Mouse (Mus musculus): ENCODE measurements around the gene Mea1.

DNA sequence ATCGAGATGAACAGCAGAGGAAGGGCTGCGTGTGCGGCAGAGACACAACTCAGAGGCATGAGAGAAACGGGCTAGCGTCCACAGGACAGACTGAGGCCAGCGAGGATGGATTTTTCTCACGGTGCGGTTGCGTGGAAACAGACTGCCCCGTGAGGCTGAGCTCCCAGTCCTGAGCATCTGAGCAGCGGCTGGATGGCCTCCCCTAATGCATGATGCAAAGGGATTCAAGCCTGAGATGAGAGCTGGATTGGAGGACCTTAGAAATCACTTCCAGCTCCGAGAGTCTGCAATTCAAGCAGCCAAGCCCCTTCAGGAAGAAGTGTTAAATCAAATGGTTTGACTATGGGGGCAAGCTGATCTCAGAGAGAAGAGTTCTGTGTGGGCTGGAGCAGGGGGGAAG is 22.9 kb downstream of the Mea1 start:
- TF ChIP-seq CTCF (IDR thresholded peaks at IDR 0.05; ENCODE audit: insufficient read depth, low read depth, low read length) = no peak
- TF ChIP-seq POLR2A (IDR thresholded peaks at IDR 0.05; ENCODE audit: insufficient read depth, low read depth, low read length) = no peak

Measured in olfactory bulb, adult 2 months (tissue).